Mouse (Mus musculus): ENCODE results near the gene Ndufb2. TPM values are rescaled to one million over a fixed set of nuclear protein-coding genes. Genes with fewer than 3 reads are reported as not detected.

Gene Ndufb2
- polyA plus RNA-seq, 1 experiment from 2014 or later = 291 TPM

GRCm38 (mm10) chr6:39604565-39604964, 12.2 kb downstream of the Ndufb2 start:
- H3K36me3 ChIP-seq (ENCODE audit: control insufficient read depth, insufficient read depth, low read length) = no peaks in the 10 kb centered on the region
- no peaks in the 10 kb centered on the region for H3K4me1 ChIP-seq (replicated peaks; ENCODE audit: control insufficient read depth, insufficient read depth, low read length)
- no peak overlapping the region for H3K27ac ChIP-seq (ENCODE audit: low read depth, low read length)
- H3K4me3 ChIP-seq (ENCODE audit: low read depth, low read length) = no peak overlapping the region
- 87% methylated on average over 5 of the region's 5 CpGs for WGBS
- H3K9ac ChIP-seq (ENCODE audit: low read depth, low read length) = no peak overlapping the region
- no peak for ATAC-seq (ENCODE audit: low FRiP score)
- DNase-seq (ENCODE audit: low spot score) = no peak
- H3K27me3 ChIP-seq (ENCODE audit: control insufficient read depth, insufficient read depth, low read length) = no peaks in the 10 kb centered on the region
- H3K9me3 ChIP-seq (ENCODE audit: control insufficient read depth, low read length) = no peaks in the 10 kb centered on the region
- H3K4me2 ChIP-seq (replicated peaks; ENCODE audit: low read depth, low read length) = no peak overlapping the region

GRCm38 (mm10) chr6:39606056-39606455, 13.7 kb downstream of the Ndufb2 start:
- DNase-seq (ENCODE audit: low spot score) (no peak), ATAC-seq (ENCODE audit: low FRiP score) (no peak)
- Histone ChIP-seq H3K9ac (ENCODE audit: low read depth, low read length) (no peak overlapping the region), H3K4me3 (ENCODE audit: low read depth, low read length) (no peak overlapping the region), H3K9me3 (ENCODE audit: control insufficient read depth, low read length) (no peaks in the 10 kb centered on the region), H3K36me3 (ENCODE audit: control insufficient read depth, insufficient read depth, low read length) (no peaks in the 10 kb centered on the region), H3K27me3 (ENCODE audit: control insufficient read depth, insufficient read depth, low read length) (no peaks in the 10 kb centered on the region), H3K4me2 (replicated peaks; ENCODE audit: low read depth, low read length) (no peak overlapping the region), H3K27ac (ENCODE audit: low read depth, low read length) (no peak overlapping the region), H3K4me1 (replicated peaks; ENCODE audit: control insufficient read depth, insufficient read depth, low read length) (no peaks in the 10 kb centered on the region)
- 95% methylated on average over 6 of the region's 6 CpGs for WGBS

- 78% methylated on average over 3 of the region's 3 CpGs for WGBS
- DNase-seq (ENCODE audit: low spot score) (no peak), ATAC-seq (ENCODE audit: low FRiP score) (no peak)
- Histone ChIP-seq H3K9ac (ENCODE audit: low read depth, low read length) (no peak overlapping the region), H3K4me1 (replicated peaks; ENCODE audit: control insufficient read depth, insufficient read depth, low read length) (no peaks in the 10 kb centered on the region), H3K27ac (ENCODE audit: low read depth, low read length) (no peak overlapping the region), H3K9me3 (ENCODE audit: control insufficient read depth, low read length) (no peaks in the 10 kb centered on the region), H3K4me3 (ENCODE audit: low read depth, low read length) (no peak overlapping the region), H3K4me2 (replicated peaks; ENCODE audit: low read depth, low read length) (no peak overlapping the region), H3K27me3 (ENCODE audit: control insufficient read depth, insufficient read depth, low read length) (no peaks in the 10 kb centered on the region), H3K36me3 (ENCODE audit: control insufficient read depth, insufficient read depth, low read length) (no peaks in the 10 kb centered on the region)
Observed at GRCm38 (mm10) chr6:39606862-39607261, 14.5 kb downstream of the Ndufb2 start.

- ATAC-seq (ENCODE audit: low FRiP score) (no peak), DNase-seq (ENCODE audit: low spot score) (no peak)
- Histone ChIP-seq H3K4me3 (ENCODE audit: low read depth, low read length) (no peak overlapping the region), H3K27me3 (ENCODE audit: control insufficient read depth, insufficient read depth, low read length) (no peaks in the 10 kb centered on the region), H3K9me3 (ENCODE audit: control insufficient read depth, low read length) (no peaks in the 10 kb centered on the region), H3K4me1 (replicated peaks; ENCODE audit: control insufficient read depth, insufficient read depth, low read length) (no peaks in the 10 kb centered on the region), H3K9ac (ENCODE audit: low read depth, low read length) (no peak overlapping the region), H3K27ac (ENCODE audit: low read depth, low read length) (no peak overlapping the region), H3K4me2 (replicated peaks; ENCODE audit: low read depth, low read length) (no peak overlapping the region), H3K36me3 (ENCODE audit: control insufficient read depth, insufficient read depth, low read length) (no peaks in the 10 kb centered on the region)
- WGBS = 83% methylated on average over 5 of the region's 5 CpGs
Observed at GRCm38 (mm10) chr6:39607365-39607764, 15.0 kb downstream of the Ndufb2 start.

GRCm38 (mm10) chr6:39610207-39610606, 17.8 kb downstream of the Ndufb2 start:
- Histone ChIP-seq H3K36me3 (ENCODE audit: control insufficient read depth, insufficient read depth, low read length) (no peaks in the 10 kb centered on the region), H3K4me1 (replicated peaks; ENCODE audit: control insufficient read depth, insufficient read depth, low read length) (no peaks in the 10 kb centered on the region), H3K9me3 (ENCODE audit: control insufficient read depth, low read length) (no peaks in the 10 kb centered on the region), H3K4me3 (ENCODE audit: low read depth, low read length) (no peak overlapping the region), H3K27ac (ENCODE audit: low read depth, low read length) (no peak overlapping the region), H3K9ac (ENCODE audit: low read depth, low read length) (no peak overlapping the region), H3K4me2 (replicated peaks; ENCODE audit: low read depth, low read length) (no peak overlapping the region), H3K27me3 (ENCODE audit: control insufficient read depth, insufficient read depth, low read length) (no peaks in the 10 kb centered on the region)
- ATAC-seq (ENCODE audit: low FRiP score) (no peak), DNase-seq (ENCODE audit: low spot score) (no peak)
- WGBS = 76% methylated on average over 2 of the region's 2 CpGs

GRCm38 (mm10) chr6:39611296-39611695, 18.9 kb downstream of the Ndufb2 start:
- DNase-seq (ENCODE audit: low spot score) (no peak), ATAC-seq (ENCODE audit: low FRiP score) (no peak)
- H3K4me2 ChIP-seq (replicated peaks; ENCODE audit: low read depth, low read length) = no peak overlapping the region
- WGBS = 95% methylated on average over 2 of the region's 2 CpGs
- H3K9me3 ChIP-seq (ENCODE audit: control insufficient read depth, low read length) = no peaks in the 10 kb centered on the region
- no peak overlapping the region for H3K9ac ChIP-seq (ENCODE audit: low read depth, low read length)
- H3K27me3 ChIP-seq (ENCODE audit: control insufficient read depth, insufficient read depth, low read length) = no peaks in the 10 kb centered on the region
- H3K4me1 ChIP-seq (replicated peaks; ENCODE audit: control insufficient read depth, insufficient read depth, low read length) = no peaks in the 10 kb centered on the region
- no peak overlapping the region for H3K27ac ChIP-seq (ENCODE audit: low read depth, low read length)
- no peaks in the 10 kb centered on the region for H3K36me3 ChIP-seq (ENCODE audit: control insufficient read depth, insufficient read depth, low read length)
- H3K4me3 ChIP-seq (ENCODE audit: low read depth, low read length) = no peak overlapping the region

Other genes with a start within 250 kb of the Ndufb2 start
- gene Slc37a3, start 214.9 kb upstream of the Ndufb2 start, polyA plus RNA-seq (2014; fragmentation: Nextera tagmentation; extraction: Ambion mirVana) = 47.0 and 50.3 TPM in 2 replicates
- 0.39 and 0.74 TPM in 2 replicates for gene Rab19, start 211.4 kb upstream of the Ndufb2 start, polyA plus RNA-seq (2014; fragmentation: Nextera tagmentation; extraction: Ambion mirVana)
- 127 and 147 TPM in 2 replicates for gene Mkrn1, start 172.1 kb upstream of the Ndufb2 start, polyA plus RNA-seq (2014; fragmentation: Nextera tagmentation; extraction: Ambion mirVana)
- gene Dennd2a, start 34.7 kb upstream of the Ndufb2 start, polyA plus RNA-seq (2014; fragmentation: Nextera tagmentation; extraction: Ambion mirVana) = 38.1 and 38.8 TPM in 2 replicates
- 23.9 and 29.3 TPM in 2 replicates for gene Adck2, start 18.7 kb upstream of the Ndufb2 start, polyA plus RNA-seq (2014; fragmentation: Nextera tagmentation; extraction: Ambion mirVana)
- 0.90 and 1.3 TPM in 2 replicates for gene Gm42420, start 6.8 kb upstream of the Ndufb2 start, polyA plus RNA-seq (2014; fragmentation: Nextera tagmentation; extraction: Ambion mirVana)
- gene Braf, start 132.9 kb downstream of the Ndufb2 start, polyA plus RNA-seq (2014; fragmentation: Nextera tagmentation; extraction: Ambion mirVana) = 22.6 and 23.7 TPM in 2 replicates
- 232 and 245 TPM in 2 replicates for gene Mrps33, start 218.4 kb downstream of the Ndufb2 start, polyA plus RNA-seq (2014; fragmentation: Nextera tagmentation; extraction: Ambion mirVana)

Data from hindbrain, embryonic 11.5 days (tissue).